ENCODE assay signal across 17 mouse cellular contexts in the genomic region with DNA sequence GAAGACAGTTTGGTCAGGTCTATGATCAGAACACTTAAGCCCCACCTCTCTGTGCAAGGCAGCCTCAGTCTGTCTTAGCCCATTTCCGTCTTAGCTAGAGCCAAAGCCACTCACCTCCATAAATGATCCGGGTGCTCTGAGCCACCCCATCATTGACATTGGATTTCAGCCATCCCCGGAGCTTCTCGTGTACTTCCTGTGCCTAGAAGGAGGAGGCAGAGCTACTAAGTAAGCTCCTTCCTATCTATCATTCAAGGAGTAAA. TPM values are rescaled to one million over a fixed set of nuclear protein-coding genes. Genes with fewer than 3 reads are reported as not detected.
A peak's percentile ranks its signal among the peaks of the same experiment; 100 is the strongest.
DNase-seq lines count a peak whose midpoint lies in the region; ATAC-seq lines count a peak whose summit lies in the region.
"Had no signal": no experiment of that assay in that cellular context is flagged by ENCODE, and none has a peak within 500 bp of the region (broad histone marks: within the 10 kb centered on the region; RNA-seq: fewer than 3 reads in every experiment).

No protein-coding gene starts in this region.

- WGBS in embryonic facial prominence, embryonic 14.5 days = 80% methylated on average over 4 of the region's 4 CpGs
- WGBS in embryonic facial prominence, embryonic 10.5 days = 96% methylated on average over 4 of the region's 4 CpGs
- 80% methylated on average over 4 of the region's 4 CpGs for WGBS in limb, embryonic 13.5 days
- WGBS in limb, embryonic 10.5 days = 91% methylated on average over 4 of the region's 4 CpGs
- 77% methylated on average over 4 of the region's 4 CpGs for WGBS in intestine, embryonic 16.5 days
- WGBS in macrophage (ENCODE audit: missing documents) = 94% methylated on average over 4 of the region's 4 CpGs

- H3K4me2 ChIP-seq in embryonic facial prominence, embryonic 14.5 days (ENCODE audit: low read depth, low read length) = peak overlapping the region; percentile 88; the same call in 1 of the 2 replicates
- H3K4me2 ChIP-seq in limb, embryonic 13.5 days (replicated peaks) = peak overlapping the region; percentile 95
- no peak overlapping the region for H3K4me2 ChIP-seq in intestine, embryonic 16.5 days (ENCODE audit: low read depth, low read length)
- H3K4me2 ChIP-seq: neural tube, embryonic 12.5 days had no signal

- no peaks in the 10 kb centered on the region for H3K27me3 ChIP-seq in embryonic facial prominence, embryonic 14.5 days (replicated peaks; ENCODE audit: control insufficient read depth, insufficient read depth, low read length)
- H3K27me3 ChIP-seq in embryonic facial prominence, embryonic 10.5 days (replicated peaks; ENCODE audit: low read depth, poor library complexity, severe bottlenecking) = no peaks in the 10 kb centered on the region
- H3K27me3 ChIP-seq in limb, embryonic 13.5 days = no peaks in the 10 kb centered on the region
- no peaks in the 10 kb centered on the region for H3K27me3 ChIP-seq in limb, embryonic 10.5 days (ENCODE audit: low read depth, poor library complexity, severe bottlenecking)
- no peaks in the 10 kb centered on the region for H3K27me3 ChIP-seq in intestine, embryonic 16.5 days (replicated peaks; ENCODE audit: control insufficient read depth, insufficient read depth, low read length)
- H3K27me3 ChIP-seq: embryonic facial prominence, embryonic 12.5 days; forebrain, embryonic 15.5 days; lung, embryonic 15.5 days; neural tube, embryonic 12.5 days had no signal

- peaks cover 50% of the 10 kb centered on the region for H3K79me2 ChIP-seq in macrophage (ENCODE audit: inconsistent target)

- H3K27ac ChIP-seq in embryonic facial prominence, embryonic 14.5 days (replicated peaks; ENCODE audit: low read depth, low read length) = no peak overlapping the region
- no peak overlapping the region for H3K27ac ChIP-seq in embryonic facial prominence, embryonic 10.5 days (replicated peaks)
- no peak overlapping the region for H3K27ac ChIP-seq in limb, embryonic 13.5 days
- no peak overlapping the region for H3K27ac ChIP-seq in limb, embryonic 10.5 days
- H3K27ac ChIP-seq in intestine, embryonic 16.5 days (ENCODE audit: low read length) = no peak overlapping the region
- peak overlapping the region; percentile 94; the same call in 1 of the 2 replicates for H3K27ac ChIP-seq in macrophage
- H3K27ac ChIP-seq: forebrain, embryonic 15.5 days; lung, embryonic 15.5 days; neural tube, embryonic 12.5 days had no signal

- H3K36me3 ChIP-seq in embryonic facial prominence, embryonic 14.5 days (ENCODE audit: control insufficient read depth, insufficient read depth, low read length) = peaks cover 28% of the 10 kb centered on the region
- H3K36me3 ChIP-seq in embryonic facial prominence, embryonic 10.5 days (replicated peaks) = peaks cover 50% of the 10 kb centered on the region
- peaks cover 39% of the 10 kb centered on the region for H3K36me3 ChIP-seq in limb, embryonic 13.5 days
- peaks cover 49% of the 10 kb centered on the region for H3K36me3 ChIP-seq in limb, embryonic 10.5 days
- H3K36me3 ChIP-seq in intestine, embryonic 16.5 days (ENCODE audit: control insufficient read depth, insufficient read depth, low read length) = peaks cover 3% of the 10 kb centered on the region; the same call in 1 of the 2 replicates
- peaks cover 23% of the 10 kb centered on the region; the same call in 1 of the 2 replicates for H3K36me3 ChIP-seq in macrophage (ENCODE audit: inconsistent target)

- DNase-seq in embryonic facial prominence, embryonic 14.5 days (ENCODE audit: low spot score) = no peak
- DNase-seq in embryonic facial prominence, embryonic 10.5 days (ENCODE audit: low spot score) = no peak
- DNase-seq in limb, embryonic 10.5 days (ENCODE audit: low spot score) = no peak
- DNase-seq in thymus, postnatal 0 days (ENCODE audit: low spot score) = no peak
- DNase-seq: adrenal gland, adult 8-10 months; cerebellum, postnatal 14 days; gastrocnemius, postnatal 14 days had no signal

- H3K4me3 ChIP-seq in embryonic facial prominence, embryonic 14.5 days (ENCODE audit: low read depth, low read length) = no peak overlapping the region
- no peak overlapping the region for H3K4me3 ChIP-seq in embryonic facial prominence, embryonic 10.5 days
- no peak overlapping the region for H3K4me3 ChIP-seq in limb, embryonic 13.5 days
- H3K4me3 ChIP-seq in limb, embryonic 10.5 days = no peak overlapping the region
- no peak overlapping the region for H3K4me3 ChIP-seq in intestine, embryonic 16.5 days (ENCODE audit: low read length)
- H3K4me3 ChIP-seq in macrophage (ENCODE audit: inconsistent target) = no peak overlapping the region
- H3K4me3 ChIP-seq: forebrain, embryonic 15.5 days; neural tube, embryonic 12.5 days had no signal

- H3K4me1 ChIP-seq in embryonic facial prominence, embryonic 14.5 days (ENCODE audit: control insufficient read depth, insufficient read depth, low read length) = peaks cover 20% of the 10 kb centered on the region
- peaks cover 70% of the 10 kb centered on the region for H3K4me1 ChIP-seq in embryonic facial prominence, embryonic 10.5 days
- peaks cover 52% of the 10 kb centered on the region for H3K4me1 ChIP-seq in limb, embryonic 13.5 days
- peaks cover 60% of the 10 kb centered on the region for H3K4me1 ChIP-seq in limb, embryonic 10.5 days
- H3K4me1 ChIP-seq in intestine, embryonic 16.5 days (ENCODE audit: control insufficient read depth, insufficient read depth, low read length) = peaks cover 45% of the 10 kb centered on the region

- no peak for ATAC-seq in embryonic facial prominence, embryonic 14.5 days (ENCODE audit: low read depth)
- no peak for ATAC-seq in limb, embryonic 13.5 days (ENCODE audit: low FRiP score, low read depth)
- ATAC-seq in intestine, embryonic 16.5 days = no peak
- no peak for ATAC-seq in erythroblast, adult 5-6 weeks (replicated peaks; ENCODE audit: low FRiP score, poor library complexity, severe bottlenecking)
- ATAC-seq: forebrain, embryonic 15.5 days; inflammation-experienced regulatory T-cells, adult 6 months had no signal

- no peak overlapping the region for H3K9ac ChIP-seq in embryonic facial prominence, embryonic 14.5 days (ENCODE audit: low read depth, low read length)
- 0 out of 2 replicates have a peak overlapping the region, but pooled peaks have one; percentile 31 for H3K9ac ChIP-seq in limb, embryonic 13.5 days
- 0 out of 2 replicates have a peak overlapping the region, but pooled peaks have one; percentile 27 for H3K9ac ChIP-seq in intestine, embryonic 16.5 days (ENCODE audit: low read depth, low read length)
- H3K9ac ChIP-seq: embryonic facial prominence, embryonic 12.5 days; forebrain, embryonic 15.5 days; lung, embryonic 15.5 days; neural tube, embryonic 12.5 days had no signal

- no peaks in the 10 kb centered on the region for H3K9me3 ChIP-seq in embryonic facial prominence, embryonic 14.5 days (ENCODE audit: control insufficient read depth, low read length)
- no peaks in the 10 kb centered on the region for H3K9me3 ChIP-seq in embryonic facial prominence, embryonic 10.5 days
- no peaks in the 10 kb centered on the region for H3K9me3 ChIP-seq in limb, embryonic 13.5 days
- no peaks in the 10 kb centered on the region for H3K9me3 ChIP-seq in limb, embryonic 10.5 days (replicated peaks)
- no peaks in the 10 kb centered on the region for H3K9me3 ChIP-seq in intestine, embryonic 16.5 days (ENCODE audit: control insufficient read depth, low read length)
- H3K9me3 ChIP-seq: embryonic facial prominence, embryonic 12.5 days; forebrain, embryonic 15.5 days; lung, embryonic 15.5 days; neural tube, embryonic 12.5 days had no signal

RNA-seq across cellular contexts. Expression of a gene that starts 2.8 kb away (rescaled TPM):
- 861 and 874 TPM in 2 replicates for polyA plus RNA-seq in embryonic facial prominence, embryonic 14.5 days (2014; fragmentation: Nextera tagmentation; extraction: Ambion mirVana)
- 829 and 899 TPM in 2 replicates for polyA plus RNA-seq in embryonic facial prominence, embryonic 10.5 days (2016; fragmentation: Nextera tagmentation; extraction: Ambion mirVana)
- 782 and 803 TPM in 2 replicates for polyA plus RNA-seq in limb, embryonic 13.5 days (2015; fragmentation: Nextera tagmentation; extraction: Ambion mirVana)
- 831 and 927 TPM in 2 replicates for polyA plus RNA-seq in limb, embryonic 10.5 days (2016; fragmentation: Nextera tagmentation; extraction: Ambion mirVana)
- 1,250 and 1,271 TPM in 2 replicates for polyA plus RNA-seq in intestine, embryonic 16.5 days (2015; fragmentation: Nextera tagmentation; extraction: Ambion mirVana)
- total RNA-seq in macrophage (2018; cell fraction: chromatin; rRNA removed) = 100 to 1,000 TPM in 1 of 26 experiments, 10 to 100 TPM in 25; 11.1 to 110 (median 37.3) TPM
- 100 to 1,000 TPM; 189 to 306 (median 240) TPM for total RNA-seq in macrophage (2018; cell fraction: cytosol; rRNA removed)
- total RNA-seq in macrophage (2018; cell fraction: nucleus; rRNA removed) = 100 to 1,000 TPM in 2 of 26 experiments, 10 to 100 TPM in 24; 37.9 to 113 (median 59.9) TPM
- polyA plus RNA-seq in macrophage (2018) = 195 to 347 TPM (median 203 TPM) in 3 replicates
- total RNA-seq in erythroblast, adult 5-6 weeks (2015; ENCODE audit: low replicate concordance) = 37.3 and 44.3 TPM in 2 replicates
- 30.0 and 31.0 TPM in 2 replicates for total RNA-seq in erythroblast, adult 5-6 weeks (2017; ENCODE audit: low replicate concordance)
- polyA plus RNA-seq in thymus, postnatal 0 days (2015; fragmentation: Nextera tagmentation; extraction: Ambion mirVana) = 231 and 275 TPM in 2 replicates

RNA-seq across cellular contexts. Expression of a gene that starts 2.9 kb away (rescaled TPM):
- 9.1 and 10.0 TPM in 2 replicates for polyA plus RNA-seq in embryonic facial prominence, embryonic 14.5 days (2014; fragmentation: Nextera tagmentation; extraction: Ambion mirVana)
- 7.1 and 8.3 TPM in 2 replicates for polyA plus RNA-seq in embryonic facial prominence, embryonic 10.5 days (2016; fragmentation: Nextera tagmentation; extraction: Ambion mirVana)
- 10.4 and 12.3 TPM in 2 replicates for polyA plus RNA-seq in limb, embryonic 13.5 days (2015; fragmentation: Nextera tagmentation; extraction: Ambion mirVana)
- 4.7 and 6.9 TPM in 2 replicates for polyA plus RNA-seq in limb, embryonic 10.5 days (2016; fragmentation: Nextera tagmentation; extraction: Ambion mirVana)
- 25.7 and 31.7 TPM in 2 replicates for polyA plus RNA-seq in intestine, embryonic 16.5 days (2015; fragmentation: Nextera tagmentation; extraction: Ambion mirVana)
- 10 to 100 TPM in 16 of 26 experiments, 1 to 10 TPM in 10; 3.8 to 57.7 (median 13.4) TPM for total RNA-seq in macrophage (2018; cell fraction: chromatin; rRNA removed)
- total RNA-seq in macrophage (2018; cell fraction: cytosol; rRNA removed) = 10 to 100 TPM; 13.6 to 65.5 (median 43.0) TPM
- 10 to 100 TPM in 24 of 26 experiments, 1 to 10 TPM in 2; 7.9 to 47.7 (median 21.7) TPM for total RNA-seq in macrophage (2018; cell fraction: nucleus; rRNA removed)
- polyA plus RNA-seq in macrophage (2018) = 24.2 to 48.9 TPM (median 43.2 TPM) in 3 replicates
- total RNA-seq in erythroblast, adult 5-6 weeks (2015; ENCODE audit: low replicate concordance) = 0.58 TPM in 1 of 2 replicates, not detected in the other
- total RNA-seq in erythroblast, adult 5-6 weeks (2017; ENCODE audit: low replicate concordance) = 2.6 and 4.3 TPM in 2 replicates
- 8.9 and 9.4 TPM in 2 replicates for polyA plus RNA-seq in thymus, postnatal 0 days (2015; fragmentation: Nextera tagmentation; extraction: Ambion mirVana)

RNA-seq across cellular contexts. Expression of a gene that starts 17.9 kb away (rescaled TPM):
- polyA plus RNA-seq in embryonic facial prominence, embryonic 14.5 days (2014; fragmentation: Nextera tagmentation; extraction: Ambion mirVana) = 110 and 131 TPM in 2 replicates
- 191 and 212 TPM in 2 replicates for polyA plus RNA-seq in embryonic facial prominence, embryonic 10.5 days (2016; fragmentation: Nextera tagmentation; extraction: Ambion mirVana)
- polyA plus RNA-seq in limb, embryonic 13.5 days (2015; fragmentation: Nextera tagmentation; extraction: Ambion mirVana) = 165 and 177 TPM in 2 replicates
- polyA plus RNA-seq in limb, embryonic 10.5 days (2016; fragmentation: Nextera tagmentation; extraction: Ambion mirVana) = 200 and 209 TPM in 2 replicates
- polyA plus RNA-seq in intestine, embryonic 16.5 days (2015; fragmentation: Nextera tagmentation; extraction: Ambion mirVana) = 106 and 117 TPM in 2 replicates
- 100 to 1,000 TPM in 20 of 26 experiments, 10 to 100 TPM in 6; 66.7 to 281 (median 189) TPM for total RNA-seq in macrophage (2018; cell fraction: chromatin; rRNA removed)
- 10 to 100 TPM; 48.4 to 91.4 (median 73.8) TPM for total RNA-seq in macrophage (2018; cell fraction: cytosol; rRNA removed)
- total RNA-seq in macrophage (2018; cell fraction: nucleus; rRNA removed) = 100 to 1,000 TPM in 14 of 26 experiments, 10 to 100 TPM in 12; 56.7 to 205 (median 107) TPM
- polyA plus RNA-seq in macrophage (2018) = 61.4 to 91.7 TPM (median 71.1 TPM) in 3 replicates
- total RNA-seq in erythroblast, adult 5-6 weeks (2015; ENCODE audit: low replicate concordance) = 10.0 and 34.6 TPM in 2 replicates
- 22.0 and 29.6 TPM in 2 replicates for total RNA-seq in erythroblast, adult 5-6 weeks (2017; ENCODE audit: low replicate concordance)
- 93.0 and 93.4 TPM in 2 replicates for polyA plus RNA-seq in thymus, postnatal 0 days (2015; fragmentation: Nextera tagmentation; extraction: Ambion mirVana)

RNA-seq across cellular contexts. Expression of a gene that starts 18.0 kb away (rescaled TPM):
- 107 and 131 TPM in 2 replicates for polyA plus RNA-seq in embryonic facial prominence, embryonic 14.5 days (2014; fragmentation: Nextera tagmentation; extraction: Ambion mirVana)
- 225 and 238 TPM in 2 replicates for polyA plus RNA-seq in embryonic facial prominence, embryonic 10.5 days (2016; fragmentation: Nextera tagmentation; extraction: Ambion mirVana)
- 166 and 172 TPM in 2 replicates for polyA plus RNA-seq in limb, embryonic 13.5 days (2015; fragmentation: Nextera tagmentation; extraction: Ambion mirVana)
- 243 and 250 TPM in 2 replicates for polyA plus RNA-seq in limb, embryonic 10.5 days (2016; fragmentation: Nextera tagmentation; extraction: Ambion mirVana)
- polyA plus RNA-seq in intestine, embryonic 16.5 days (2015; fragmentation: Nextera tagmentation; extraction: Ambion mirVana) = 153 and 183 TPM in 2 replicates
- total RNA-seq in macrophage (2018; cell fraction: chromatin; rRNA removed) = 10 to 100 TPM in 2 of 26 experiments, 1 to 10 TPM in 18, under 1 TPM in 6; 0.40 to 17.0 (median 2.5) TPM
- 10 to 100 TPM in 2 of 26 experiments, 1 to 10 TPM in 24; 1.4 to 11.8 (median 3.6) TPM for total RNA-seq in macrophage (2018; cell fraction: cytosol; rRNA removed)
- 10 to 100 TPM in 1 of 26 experiments, 1 to 10 TPM in 23, under 1 TPM in 2; 0.63 to 19.1 (median 3.1) TPM for total RNA-seq in macrophage (2018; cell fraction: nucleus; rRNA removed)
- polyA plus RNA-seq in macrophage (2018) = 3.2 to 22.0 TPM (median 8.6 TPM) in 3 replicates
- total RNA-seq in erythroblast, adult 5-6 weeks (2015; ENCODE audit: low replicate concordance) = 65.8 and 68.0 TPM in 2 replicates
- total RNA-seq in erythroblast, adult 5-6 weeks (2017; ENCODE audit: low replicate concordance) = 58.5 and 73.8 TPM in 2 replicates
- polyA plus RNA-seq in thymus, postnatal 0 days (2015; fragmentation: Nextera tagmentation; extraction: Ambion mirVana) = 240 and 258 TPM in 2 replicates

RNA-seq across cellular contexts. Expression of a gene that starts 28.7 kb away (rescaled TPM):
- polyA plus RNA-seq in embryonic facial prominence, embryonic 14.5 days (2014; fragmentation: Nextera tagmentation; extraction: Ambion mirVana) = 2.9 and 3.5 TPM in 2 replicates
- polyA plus RNA-seq in embryonic facial prominence, embryonic 10.5 days (2016; fragmentation: Nextera tagmentation; extraction: Ambion mirVana) = 0.60 and 0.97 TPM in 2 replicates
- 1.0 and 1.3 TPM in 2 replicates for polyA plus RNA-seq in limb, embryonic 13.5 days (2015; fragmentation: Nextera tagmentation; extraction: Ambion mirVana)
- 0.34 and 0.35 TPM in 2 replicates for polyA plus RNA-seq in limb, embryonic 10.5 days (2016; fragmentation: Nextera tagmentation; extraction: Ambion mirVana)
- 0.70 and 1.7 TPM in 2 replicates for polyA plus RNA-seq in intestine, embryonic 16.5 days (2015; fragmentation: Nextera tagmentation; extraction: Ambion mirVana)
- 10 to 100 TPM in 1 of 26 experiments, 1 to 10 TPM in 16, under 1 TPM in 6, not detected in 3; 0.50 to 10.1 (median 2.0) TPM for total RNA-seq in macrophage (2018; cell fraction: chromatin; rRNA removed)
- under 1 TPM in 10 of 26 experiments, not detected in 16; 0.09 to 0.48 (median 0.13) TPM for total RNA-seq in macrophage (2018; cell fraction: cytosol; rRNA removed)
- total RNA-seq in macrophage (2018; cell fraction: nucleus; rRNA removed) = 1 to 10 TPM in 18 of 26 experiments, under 1 TPM in 7, not detected in 1; 0.26 to 8.7 (median 1.4) TPM
- 0.27 TPM in 1 of 3 replicates, not detected in the others for polyA plus RNA-seq in macrophage (2018)
- not detected in 2 replicates for total RNA-seq in erythroblast, adult 5-6 weeks (2015; ENCODE audit: low replicate concordance)
- not detected in 2 replicates for total RNA-seq in erythroblast, adult 5-6 weeks (2017; ENCODE audit: low replicate concordance)
- polyA plus RNA-seq in thymus, postnatal 0 days (2015; fragmentation: Nextera tagmentation; extraction: Ambion mirVana) = 2.3 and 2.4 TPM in 2 replicates
- total RNA-seq: hematopoietic stem cell, adult 5-6 weeks had no signal
